Mouse (Mus musculus) liver, embryonic 14.5 days (tissue): ENCODE data around the gene Nynrin. TPM values are rescaled to one million over a fixed set of nuclear protein-coding genes. Genes with fewer than 3 reads are reported as not detected.

ENCODE experiments used
- ATAC-seq: fragments of 200-750 bp; cut with Nextera tagmentation; 2 replicates; pipeline ENCODE4 v1.8.0; 2017; ENCODE audit warnings: moderate number of reproducible peaks, mild to moderate bottlenecking, moderate library complexity; ENCODE audit not compliant: insufficient read depth
- DNase-seq, 3 experiments: peaks; one replicate each; pipeline ENCODE4 v3.0.0-alpha.2; 2012 to 2013; ENCODE audit warnings: low read depth in 3 of 3, low spot score in 3 of 3
- H3K27ac ChIP-seq: fragments of 300-500 bp; sonication (generic); 2 replicates; pipeline ENCODE4 v1.5.1; 2014; ENCODE audit warnings: moderate library complexity, mild to moderate bottlenecking, control low read depth, inconsistent platforms
- H3K27me3 ChIP-seq: fragments of 300-500 bp; sonication (generic); 2 replicates; pipeline ENCODE4 v1.6.1; 2014; ENCODE audit warnings: mild to moderate bottlenecking, low read length, moderate library complexity; ENCODE audit not compliant: control insufficient read depth, insufficient read depth
- H3K36me3 ChIP-seq: fragments of 300-500 bp; sonication (generic); replicated peaks from 2 replicates; pipeline ENCODE4 v1.6.1; 2014; ENCODE audit warnings: low read depth; ENCODE audit not compliant: control insufficient read depth, insufficient read depth
- H3K4me1 ChIP-seq, 2 experiments: fragments of 200-500 bp in 1 of 2; fragments of 300-500 bp in 1 of 2; sonication (generic) in 1 of 2; replicated peaks; 2 replicates each; pipeline ENCODE4 v1.6.1; 2012 to 2014; ENCODE audit warnings: antibody characterized with exemption in 1 of 2, inconsistent platforms in 1 of 2, low read length in 1 of 2; ENCODE audit not compliant: control insufficient read depth in 2 of 2, insufficient read depth in 2 of 2
- H3K4me2 ChIP-seq: fragments of 300-500 bp; sonication (generic); 2 replicates; pipeline ENCODE4 v1.6.1; 2014; ENCODE audit warnings: low read depth, mild to moderate bottlenecking, control low read depth, moderate library complexity
- H3K4me3 ChIP-seq, 2 experiments: fragments of 200-500 bp in 1 of 2; fragments of 300-500 bp in 1 of 2; sonication (generic) in 1 of 2; 2 replicates each; pipeline ENCODE4 v1.5.1; 2012 to 2014; ENCODE audit warnings: low read depth in 2 of 2, low read length in 2 of 2, mild to moderate bottlenecking in 2 of 2, control low read depth in 1 of 2, inconsistent platforms in 1 of 2, moderate library complexity in 1 of 2; ENCODE audit not compliant: insufficient read depth in 1 of 2
- H3K9ac ChIP-seq: fragments of 300-500 bp; sonication (generic); replicated peaks from 2 replicates; pipeline ENCODE4 v1.6.1; 2014; ENCODE audit warnings: mild to moderate bottlenecking, control low read depth, moderate library complexity
- H3K9me3 ChIP-seq: fragments of 300-500 bp; sonication (generic); 2 replicates; pipeline ENCODE4 v1.6.1; 2016; ENCODE audit warnings: low read length, mixed read lengths; ENCODE audit not compliant: control insufficient read depth
- CTCF ChIP-seq: IDR thresholded peaks from 2 replicates; pipeline ENCODE4 v1.5.1; 2016; ENCODE audit warnings: antibody characterized with exemption, low read depth, control low read depth
- EP300 ChIP-seq: IDR thresholded peaks from 2 replicates; pipeline ENCODE4 v1.6.1; 2016; ENCODE audit warnings: antibody characterized with exemption, low read depth
- WGBS: fragments of 180-500 bp; shearing (Covaris S2); extraction: QIAGEN DNeasy Blood & Tissue Kit; methylation state at CpG from one replicate; pipeline ENCODE4 v1.1.7; 2014; ENCODE audit not compliant: insufficient replicate concordance; 5-methylcytosine and 5-hydroxymethylcytosine counted together
- polyA plus RNA-seq, 2 experiments: library from polyadenylated mRNA; depleted of rRNA in 1 of 2; stranded (reverse) in 1 of 2; unstranded in 1 of 2; fragments of >200 nt; fragmentation: Nextera tagmentation in 1 of 2; extraction: Ambion mirVana in 1 of 2; gene quantifications; 2 replicates each; pipeline versions ENCODE4 v1.2.1 to v1.2.3; 2012 to 2014

Gene Nynrin
- polyA plus RNA-seq, 2 experiments = 1.4 to 1.7 TPM

DNA sequence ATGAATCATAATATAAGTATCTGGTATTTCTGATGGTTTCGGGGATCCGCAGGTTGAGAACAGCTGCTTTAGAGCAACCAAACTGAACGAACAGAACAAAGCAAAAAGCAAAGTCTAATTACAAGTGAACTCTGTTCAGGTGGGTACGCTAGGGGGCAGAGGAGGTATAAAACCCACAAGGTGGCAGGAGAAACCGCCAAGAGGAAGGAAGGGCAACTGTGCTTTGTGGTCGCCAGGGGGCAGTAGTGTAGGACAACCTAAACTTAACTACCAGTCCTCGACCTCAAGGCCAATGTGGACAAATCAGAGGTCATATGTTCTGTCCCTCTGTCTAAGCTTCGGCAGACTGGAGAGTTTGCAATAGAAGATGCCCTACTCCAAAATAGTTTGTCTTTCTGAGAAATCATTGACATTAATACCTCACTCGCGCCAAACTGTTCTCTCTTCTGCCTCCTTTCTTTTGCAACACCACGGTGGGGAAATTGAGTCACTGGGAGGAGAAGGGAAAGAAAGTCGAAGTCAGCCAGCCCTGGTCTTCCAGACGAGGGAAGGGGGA is 31.3 kb upstream of the Nynrin start:
- ATAC-seq = no peak
- Histone ChIP-seq H3K4me3 (0 out of 4 replicates have a peak overlapping the region, but pooled peaks of 1 of the 2 experiments have one; percentile 20), H3K9me3 (no peaks in the 10 kb centered on the region), H3K4me2 (peak overlapping the region; percentile 71), H3K4me1 (peaks cover 0 to 3% of the 10 kb centered on the region in 2 experiments; a peak in 2 of 4 replicates), H3K27ac (no peak overlapping the region), H3K9ac (no peak overlapping the region; the same call in 1 of the 2 replicates), H3K36me3 (no peaks in the 10 kb centered on the region), H3K27me3 (peaks cover 50% of the 10 kb centered on the region)
- DNase-seq = peak; percentile 53 to 57 (median 54)
- WGBS = 5% methylated on average over 13 of the region's 13 CpGs
- TF ChIP-seq EP300 = no peak
- peak; percentile 94 for TF ChIP-seq CTCF

DNA sequence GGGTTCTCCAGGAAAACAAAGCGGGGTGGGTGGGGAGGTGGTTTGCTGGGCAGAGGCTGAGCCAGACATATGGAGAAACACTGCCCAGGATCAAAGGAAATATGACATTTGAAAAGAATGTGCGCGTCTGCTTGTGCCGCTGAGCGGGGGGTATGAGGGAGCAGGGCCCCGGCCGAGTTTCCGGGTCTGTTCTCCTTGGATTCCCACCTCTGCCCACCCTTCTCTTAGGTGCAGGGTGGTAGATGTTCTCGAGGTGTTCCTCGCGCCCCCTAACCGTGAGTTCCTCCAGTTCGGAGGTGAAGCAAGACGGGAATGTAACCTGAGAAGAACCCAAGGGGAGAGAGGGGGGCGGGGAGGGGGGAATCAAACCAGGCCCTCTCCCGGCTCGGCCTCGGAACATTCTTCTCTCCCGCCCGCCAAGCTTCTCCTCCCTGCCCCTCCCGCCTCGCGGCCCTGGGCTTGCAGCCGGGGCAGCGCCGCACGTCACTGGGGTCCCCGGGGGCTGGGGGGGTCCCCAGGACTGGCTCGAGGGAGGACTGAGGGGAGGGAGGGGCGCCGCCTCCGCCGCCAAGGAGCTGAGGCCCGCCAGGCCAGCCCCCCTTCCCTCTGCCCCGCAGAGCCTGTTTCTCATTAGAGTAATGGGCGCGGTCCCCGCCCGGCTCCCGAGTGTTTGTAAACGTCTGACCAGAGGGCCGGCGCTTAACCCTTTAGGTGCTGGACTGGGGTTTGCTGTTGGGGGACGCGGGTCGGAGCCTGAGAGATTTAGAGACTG is 30.6 kb upstream of the Nynrin start, which contains the start of gene Nfatc4:
TSS of gene Nfatc4 (plus strand) at position 154 of the 772 bp plus-strand sequence.
- peak within 1 kb of the TSS; percentile 24; the same call in 1 of the 2 replicates for H3K9ac ChIP-seq
- peak; percentile 27; the same call in 1 of the 2 replicates for ATAC-seq
- peaks cover 53% of the 10 kb centered on the region for H3K27me3 ChIP-seq
- peak within 1 kb of the TSS; percentile 38 to 53 for H3K4me3 ChIP-seq
- no peak for TF ChIP-seq EP300
- no peak for TF ChIP-seq CTCF
- DNase-seq = no peak
- under 1% methylated on average over 46 of the region's 46 CpGs for WGBS
- H3K4me2 ChIP-seq = peak within 1 kb of the TSS; percentile 71
- H3K27ac ChIP-seq = no peak within 1 kb of the TSS
- H3K4me1 ChIP-seq = peaks cover 0 to 3% of the 10 kb centered on the region in 2 experiments; a peak in 2 of 4 replicates
- H3K9me3 ChIP-seq = no peaks in the 10 kb centered on the region
- no peaks in the 10 kb centered on the region for H3K36me3 ChIP-seq

DNA sequence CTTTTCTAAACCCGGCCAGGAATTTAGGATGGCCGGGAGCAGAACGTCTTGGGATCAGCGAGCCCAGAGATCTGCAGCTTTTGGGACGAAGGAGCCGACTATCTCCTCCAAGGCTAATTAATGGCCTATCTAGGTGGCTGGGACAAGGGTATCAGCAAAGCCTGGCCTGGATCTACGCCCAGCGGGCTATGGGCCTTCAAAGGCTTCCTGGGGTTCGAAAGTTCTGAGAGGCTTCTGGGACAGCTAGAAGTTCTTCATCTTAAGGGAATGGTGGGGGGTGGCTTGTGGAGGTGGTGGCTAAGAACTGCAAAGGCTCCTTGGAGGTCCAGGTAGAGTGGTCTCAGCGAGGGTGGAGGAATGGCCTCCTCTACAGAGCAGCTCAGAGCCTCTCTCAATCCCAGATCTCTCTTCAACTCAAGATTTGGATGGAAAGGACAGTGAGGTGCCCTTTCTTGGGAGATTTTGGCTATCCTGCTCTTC is 29.8 kb upstream of the Nynrin start:
- ATAC-seq = no peak
- no peak for DNase-seq
- no peak for TF ChIP-seq EP300
- no peak for TF ChIP-seq CTCF
- WGBS = 10% methylated on average over 10 of the region's 10 CpGs
- peak overlapping the region; percentile 38 to 53; a peak in 3 of 4 replicates for H3K4me3 ChIP-seq
- H3K27me3 ChIP-seq = peaks cover 53% of the 10 kb centered on the region
- no peaks in the 10 kb centered on the region for H3K36me3 ChIP-seq
- peaks cover 0 to 3% of the 10 kb centered on the region in 2 experiments; a peak in 2 of 4 replicates for H3K4me1 ChIP-seq
- no peak overlapping the region for H3K27ac ChIP-seq
- H3K4me2 ChIP-seq = peak overlapping the region; percentile 71
- H3K9ac ChIP-seq = no peak overlapping the region
- no peaks in the 10 kb centered on the region for H3K9me3 ChIP-seq

DNA sequence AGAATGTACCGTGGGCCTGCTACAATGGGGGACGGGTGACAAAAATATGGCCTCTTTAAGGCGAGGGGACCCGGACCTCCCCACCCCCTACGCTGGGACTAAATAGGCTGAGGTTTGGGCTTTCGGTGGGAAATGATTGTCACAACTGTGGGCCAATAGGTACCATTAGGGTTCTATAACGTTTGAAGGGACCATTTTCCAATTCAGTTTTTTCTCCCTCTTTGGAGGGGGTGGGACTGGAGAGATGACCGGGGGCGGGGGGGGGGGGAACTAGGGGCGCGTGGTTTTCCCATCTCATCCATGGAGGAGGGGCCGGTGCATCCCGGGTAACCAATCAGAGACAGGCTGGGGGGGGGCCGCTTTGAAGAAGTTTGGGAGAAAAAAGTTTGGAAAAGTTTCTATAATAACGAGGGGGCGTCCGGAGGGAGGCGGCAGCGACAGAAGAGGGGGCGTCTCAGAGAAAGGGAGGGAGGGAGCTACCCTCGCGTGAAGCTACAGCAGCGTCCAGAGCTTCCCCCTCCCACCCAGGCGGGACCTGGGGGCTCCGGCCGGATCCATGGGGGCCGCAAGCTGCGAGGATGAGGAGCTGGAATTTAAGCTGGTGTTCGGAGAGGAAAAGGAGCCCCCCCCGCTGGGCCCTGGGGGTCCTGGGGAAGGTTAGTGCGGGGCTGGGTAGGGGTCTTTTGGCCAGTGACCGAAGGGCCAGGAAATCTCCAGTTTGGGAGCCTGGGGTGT is 29.2 kb upstream of the Nynrin start:
- peak overlapping the region; percentile 5; the same call in 1 of the 2 replicates for H3K9ac ChIP-seq
- H3K4me1 ChIP-seq = peaks cover 0 to 3% of the 10 kb centered on the region in 2 experiments; a peak in 2 of 4 replicates
- peak overlapping the region; percentile 71 for H3K4me2 ChIP-seq
- no peaks in the 10 kb centered on the region for H3K9me3 ChIP-seq
- no peak for TF ChIP-seq CTCF
- no peak for TF ChIP-seq EP300
- H3K27me3 ChIP-seq = peaks cover 53% of the 10 kb centered on the region
- WGBS = 4% methylated on average over 28 of the region's 32 CpGs
- H3K36me3 ChIP-seq = no peaks in the 10 kb centered on the region
- DNase-seq (no peak), ATAC-seq (no peak)
- peak overlapping the region; percentile 10 to 30; a peak in 3 of 4 replicates for H3K4me3 ChIP-seq
- no peak overlapping the region for H3K27ac ChIP-seq
